Mouse (Mus musculus) 416B (cell line): Measurements from ENCODE around the gene C4b.

Experiments used
- DNase-seq: peaks from one replicate; pipeline ENCODE4 v3.0.0; 2011; ENCODE audit warnings: low read depth

The C4b gene

DNA sequence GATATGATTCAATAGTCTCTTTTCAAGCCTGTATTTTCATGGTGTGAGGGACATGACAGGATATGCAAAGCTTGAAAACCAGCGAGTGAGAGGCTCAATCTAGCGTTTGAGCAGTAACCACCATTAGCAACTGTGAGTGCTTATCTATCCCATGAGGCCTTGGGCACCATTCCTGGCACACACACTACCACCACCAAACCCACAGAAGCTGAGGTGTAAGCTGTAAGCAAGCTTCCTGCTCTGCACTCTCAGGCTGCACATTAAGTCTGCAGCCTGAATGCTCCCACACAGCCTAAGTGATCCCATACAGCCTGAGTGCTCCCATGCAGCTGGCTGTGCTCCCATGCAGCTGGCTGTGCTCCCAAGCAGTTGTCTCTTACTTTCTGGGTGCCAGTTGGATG lies 43.0 kb downstream of the C4b start:
- DNase-seq, result peak; percentile 63

DNA sequence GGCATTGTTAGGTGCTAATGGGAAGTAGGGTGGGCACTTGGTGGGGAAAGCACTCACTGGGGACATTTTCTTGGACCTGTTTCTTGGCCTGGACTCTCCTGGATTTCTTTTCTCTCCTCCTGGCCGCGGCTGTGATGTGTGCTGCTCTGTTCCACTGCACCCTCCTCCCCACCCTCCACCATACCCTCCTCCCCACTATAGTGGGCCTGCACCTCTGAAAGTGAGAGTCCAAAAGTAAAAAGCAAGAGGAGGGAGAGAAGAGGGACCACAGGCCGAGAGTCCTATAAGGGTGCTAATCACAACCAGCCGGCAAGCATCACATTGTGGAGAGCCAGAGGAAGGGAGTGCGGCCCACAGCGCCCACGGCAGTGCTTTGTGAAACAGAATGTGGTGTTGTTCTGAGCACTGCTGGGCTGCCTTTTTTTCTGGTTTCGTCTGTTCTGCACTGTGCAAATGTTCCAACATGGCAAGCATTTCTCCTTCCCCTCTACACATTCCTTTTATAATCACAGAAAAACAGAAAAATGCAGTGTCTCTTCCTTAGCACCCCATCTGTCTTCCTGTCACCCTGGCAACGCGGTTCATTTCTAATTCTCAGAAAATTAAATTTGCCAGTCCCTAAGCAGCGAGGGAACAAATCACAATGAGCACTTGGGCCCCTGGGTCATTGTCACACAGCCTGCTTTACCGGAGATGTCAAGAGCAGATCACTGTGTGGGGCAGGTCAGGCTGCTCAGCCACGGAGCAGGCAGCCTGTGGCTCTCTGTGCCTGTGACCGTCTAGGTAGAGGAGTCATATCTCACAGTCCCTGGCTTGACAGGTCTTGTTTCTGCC lies 43.9 kb downstream of the C4b start:
- DNase-seq, result no peak

DNA sequence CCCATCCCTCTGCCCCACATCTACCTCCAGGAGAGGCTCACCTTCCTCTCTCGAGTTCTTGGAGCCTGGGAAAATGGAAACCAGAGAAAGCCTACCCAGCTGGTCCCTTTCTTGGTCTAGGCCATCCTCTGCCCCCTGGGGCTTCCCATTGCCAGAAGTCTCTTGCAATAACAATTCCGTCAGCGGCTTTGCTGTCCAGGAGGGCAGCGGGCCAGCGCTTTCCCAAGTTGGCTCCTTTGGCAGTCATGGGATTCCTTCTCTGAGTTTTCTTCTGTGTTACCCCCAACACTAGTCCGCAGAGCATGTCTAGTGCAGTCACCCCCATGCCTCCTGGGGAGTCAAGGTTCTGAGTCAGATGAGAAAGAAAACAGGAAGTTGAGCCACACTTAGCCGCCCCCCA lies 50.8 kb downstream of the C4b start:
- DNase-seq, result no peak

DNA sequence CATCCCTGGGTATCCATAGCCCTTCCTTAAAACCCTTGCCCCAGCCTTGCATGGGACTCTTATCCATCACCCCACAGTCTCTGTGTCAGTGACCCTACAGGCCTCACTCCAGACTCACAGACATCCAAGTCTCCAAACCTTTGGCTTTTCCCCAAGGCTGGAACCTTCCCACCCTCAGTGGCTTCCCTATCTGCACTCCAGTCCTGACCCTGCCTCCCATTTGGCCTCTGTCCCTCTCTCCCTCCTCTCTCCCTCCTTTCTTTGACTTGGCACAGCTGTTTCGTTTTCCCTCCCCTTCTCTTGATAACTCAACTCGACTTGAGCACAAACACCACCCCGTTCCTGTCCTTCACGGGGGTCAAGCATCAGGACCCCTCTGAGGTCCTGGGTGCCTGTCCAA lies 53.2 kb downstream of the C4b start:
- no peak for DNase-seq

DNA sequence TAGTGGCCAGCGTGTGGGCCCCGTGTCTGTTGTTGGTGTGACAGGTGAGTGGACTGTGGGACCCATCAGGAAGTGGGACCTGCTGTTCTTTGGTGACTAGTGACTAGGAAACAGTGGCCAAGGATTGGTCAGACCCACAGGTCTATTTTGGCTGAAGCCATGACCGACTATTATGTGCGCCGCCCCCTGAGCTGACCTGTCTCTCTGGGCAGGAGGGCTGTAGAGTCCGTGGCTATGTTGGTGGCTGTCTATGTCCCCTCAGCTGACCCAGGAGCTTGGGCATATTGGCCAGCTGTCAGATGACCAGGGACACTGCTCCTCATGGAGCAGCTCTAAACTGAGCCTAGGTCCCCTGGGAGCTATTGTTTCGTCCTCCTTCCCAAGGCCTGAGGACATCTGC lies 54.8 kb downstream of the C4b start:
- DNase-seq, result no peak

DNA sequence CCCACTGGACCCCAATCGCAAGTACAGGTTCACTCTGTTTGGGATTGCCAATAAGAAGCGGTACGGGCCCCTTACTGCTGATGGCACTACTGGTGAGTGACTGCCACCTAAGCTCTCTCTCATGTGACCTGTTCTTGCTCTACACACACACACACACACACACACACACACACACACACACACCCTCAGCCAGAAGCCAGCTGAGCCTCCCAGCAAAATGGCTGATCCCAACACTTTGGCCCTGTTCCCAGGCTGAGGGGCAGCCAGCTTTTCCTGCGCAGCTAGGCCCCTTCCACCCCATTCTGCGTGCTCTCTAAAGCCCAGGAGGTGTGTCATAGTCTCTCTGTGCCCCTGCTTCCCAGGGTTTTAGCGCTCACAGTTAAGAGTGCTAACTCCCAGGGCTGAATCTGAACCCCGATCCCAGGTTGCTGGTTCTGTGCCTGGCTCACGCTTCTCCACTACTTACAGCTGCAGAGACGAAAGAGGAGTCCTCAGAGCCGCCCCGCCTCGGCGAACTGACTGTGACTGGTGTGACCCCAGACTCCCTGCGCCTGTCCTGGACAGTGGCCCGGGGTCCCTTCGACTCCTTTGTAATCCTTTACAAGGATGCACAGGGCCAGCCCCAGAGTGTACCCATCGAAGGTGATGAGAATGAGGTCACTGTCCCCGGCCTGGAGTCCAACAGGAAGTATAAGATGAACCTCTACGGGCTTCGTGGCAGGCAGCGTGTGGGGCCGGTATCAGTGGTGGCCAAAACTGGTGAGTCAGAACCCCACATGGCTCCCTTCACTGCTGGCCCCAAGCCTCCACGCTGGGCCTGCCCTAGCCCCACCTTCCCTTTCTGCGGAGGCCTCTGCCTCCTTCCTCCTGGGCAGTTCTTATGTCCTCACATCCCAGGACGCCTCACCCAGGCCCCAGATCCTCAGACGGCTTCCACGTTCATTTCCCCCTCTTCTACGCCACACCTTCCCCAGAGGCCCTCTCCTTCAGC lies 58.3 kb downstream of the C4b start:
- peak; percentile 90 for DNase-seq

DNA sequence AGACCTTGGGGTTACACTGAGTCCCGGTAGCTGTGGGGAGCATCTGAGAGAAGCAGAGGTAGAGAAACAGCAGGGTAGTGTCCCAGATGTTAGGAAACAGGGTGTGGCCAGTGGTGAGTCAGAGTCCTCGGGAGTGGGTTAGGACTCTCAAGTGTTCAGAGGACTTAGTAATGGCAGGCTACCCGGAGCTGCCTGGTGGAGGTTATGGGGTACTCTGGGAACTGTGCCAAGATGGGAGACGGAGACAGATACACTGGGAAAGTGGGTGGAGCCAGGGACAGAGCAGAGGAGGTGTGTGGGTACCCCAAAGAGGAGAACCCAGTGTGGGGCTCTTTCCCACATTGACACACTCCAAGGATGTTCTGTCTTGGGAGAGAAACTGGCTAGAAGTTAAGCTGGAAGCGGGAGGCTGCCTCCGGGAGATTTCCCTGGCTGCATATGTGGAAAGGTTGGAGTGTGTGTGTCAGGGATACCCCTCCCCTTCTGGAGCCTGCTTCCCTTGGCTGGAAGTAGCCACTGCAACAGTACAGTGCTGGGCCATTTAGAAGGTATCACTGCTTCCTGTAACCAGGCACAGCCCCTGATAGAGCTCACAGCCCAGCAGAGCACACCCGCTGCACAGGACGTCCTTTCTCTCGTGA lies 59.3 kb downstream of the C4b start:
- DNase-seq, result peak; percentile 77

DNA sequence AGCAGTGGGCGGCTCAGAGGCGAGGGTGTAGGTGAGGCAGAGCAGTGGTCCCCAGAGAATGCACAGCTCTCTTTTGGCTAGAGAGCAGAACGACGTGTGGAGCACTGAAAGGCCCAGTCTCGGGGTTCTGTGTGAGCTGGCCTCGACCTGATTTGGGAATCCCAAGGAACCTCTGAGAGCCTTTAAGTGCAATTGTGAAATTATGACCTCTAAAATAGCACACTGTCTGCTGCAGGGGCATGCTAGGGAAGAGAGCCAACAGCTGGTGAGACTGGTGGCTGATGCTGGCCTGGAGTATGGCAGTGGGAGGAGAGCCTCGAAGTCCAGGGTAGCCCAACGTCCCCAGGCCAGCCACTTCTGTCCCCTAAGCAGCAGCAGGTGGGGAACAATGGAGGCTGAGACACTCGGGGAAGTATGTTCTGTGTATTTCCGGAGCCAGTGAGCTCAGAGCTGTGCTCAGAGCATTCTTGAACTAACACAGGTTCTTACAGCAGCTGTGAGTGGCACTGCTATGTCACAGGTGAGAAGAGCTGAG lies 59.9 kb downstream of the C4b start:
- DNase-seq, result no peak

DNA sequence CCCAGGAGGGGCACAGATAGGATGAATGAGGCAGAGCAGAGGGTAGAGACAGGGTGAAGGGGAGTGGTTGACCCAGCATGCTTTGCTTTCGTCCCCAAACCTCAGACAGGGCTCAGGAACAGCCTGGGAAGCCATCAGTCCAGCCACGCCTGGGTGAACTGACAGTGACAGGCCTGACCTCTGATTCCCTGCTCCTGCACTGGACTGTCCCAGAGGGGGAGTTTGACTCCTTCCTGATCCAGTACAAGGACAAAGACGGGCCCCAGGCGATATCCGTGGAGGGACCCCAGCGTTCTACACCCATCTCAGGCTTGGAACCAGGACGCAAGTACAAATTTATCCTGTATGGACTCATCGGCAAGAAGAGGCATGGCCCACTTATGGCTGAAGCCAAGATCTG lies 60.5 kb downstream of the C4b start:
- no peak for DNase-seq

DNA sequence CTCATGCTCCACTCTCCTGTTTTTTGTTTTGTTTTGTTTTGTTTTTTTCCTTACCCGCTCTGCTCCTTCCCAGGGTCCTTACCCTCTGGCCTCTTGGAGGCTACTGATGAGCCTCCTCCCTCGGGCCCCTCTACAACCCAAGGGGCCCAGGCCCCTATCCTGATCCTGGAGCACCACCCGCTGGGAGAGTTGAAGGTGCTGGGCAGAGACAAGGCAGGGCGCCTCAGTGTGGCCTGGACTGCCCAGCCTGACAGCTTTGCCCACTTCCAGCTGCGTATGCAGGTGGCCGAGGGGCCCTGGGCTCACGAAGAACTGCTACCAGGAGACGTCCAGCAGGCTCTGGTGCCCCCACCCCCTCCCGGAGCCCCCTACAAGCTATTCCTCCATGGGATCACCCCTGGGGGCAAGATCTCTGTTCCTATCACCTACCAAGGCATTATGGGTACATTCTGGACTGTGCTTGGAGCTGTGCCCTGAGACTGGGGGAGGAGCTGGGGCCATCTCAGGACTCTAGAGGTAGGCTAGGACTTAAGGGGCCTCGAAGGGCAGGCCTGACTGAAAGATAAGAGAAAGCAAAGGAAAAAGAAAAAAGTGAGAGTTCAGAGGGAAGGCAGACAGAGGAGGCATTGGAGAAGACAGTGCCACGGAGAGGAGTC lies 61.7 kb downstream of the C4b start:
- DNase-seq, result peak; percentile 78

DNA sequence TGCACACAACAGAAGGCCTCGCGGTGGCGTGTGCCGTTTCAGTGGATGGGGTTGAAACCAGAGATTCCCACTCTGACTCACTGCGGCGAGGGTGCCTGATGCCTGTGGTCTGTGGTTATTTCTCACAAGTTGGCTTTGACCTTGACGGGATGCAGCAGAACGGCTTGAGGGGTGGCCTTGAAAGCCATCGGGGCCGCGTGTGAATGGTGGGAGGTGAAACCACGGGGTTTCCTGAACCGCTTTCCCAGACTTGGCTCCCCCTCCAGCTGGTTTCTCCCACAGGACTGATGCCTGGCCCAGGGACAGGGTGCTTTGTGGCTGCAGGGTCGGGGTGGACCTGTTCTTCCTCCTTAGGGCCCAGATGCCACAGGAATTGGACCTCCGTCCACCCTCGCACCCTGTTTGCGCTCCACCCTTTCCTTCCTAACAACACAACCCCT lies 62.5 kb downstream of the C4b start:
- DNase-seq, result peak; percentile 98

DNA sequence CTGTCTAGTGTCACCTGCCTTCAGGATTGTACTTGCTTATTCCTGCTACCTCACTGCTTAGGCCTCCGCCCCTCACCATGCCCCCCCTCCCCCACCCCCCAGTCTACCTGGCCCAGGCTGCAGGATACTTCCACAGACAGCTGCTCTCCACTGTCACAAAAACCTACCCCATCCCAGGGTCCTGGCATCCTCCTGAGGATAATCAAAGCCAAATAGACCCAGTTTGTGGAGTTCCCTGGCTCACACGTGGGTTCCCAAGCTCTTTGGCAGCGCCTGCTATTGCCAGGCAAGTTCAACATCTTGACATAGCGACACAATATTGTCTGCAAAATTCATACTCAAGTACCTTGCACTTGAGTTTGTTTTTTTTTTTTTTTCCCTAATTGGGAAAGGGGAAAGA lies 63.1 kb downstream of the C4b start:
- DNase-seq, result no peak

DNA sequence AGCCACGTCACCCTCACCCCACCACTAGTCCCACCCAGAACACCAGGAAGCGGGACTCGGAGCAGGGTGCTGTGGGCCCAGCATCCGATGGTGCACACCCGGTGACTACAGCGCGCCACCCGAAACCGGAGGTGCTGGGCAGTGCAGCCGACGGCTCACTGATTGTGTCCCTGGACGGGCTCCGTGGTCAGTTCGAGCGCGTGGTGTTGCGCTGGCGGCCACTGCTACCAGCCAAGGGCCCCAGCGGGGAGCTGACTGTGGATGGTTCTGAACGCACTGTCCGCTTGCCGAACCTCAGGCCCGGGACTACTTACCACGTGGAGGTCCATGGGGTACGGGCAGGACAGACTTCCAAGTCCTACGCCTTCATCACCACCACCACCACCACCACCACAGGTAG lies 63.5 kb downstream of the C4b start:
- peak; percentile 20 for DNase-seq
